Mouse (Mus musculus): ENCODE results near the gene Asz1. TPM values are rescaled to one million over a fixed set of nuclear protein-coding genes. Genes with fewer than 3 reads are reported as not detected.

Gene Asz1
- total RNA-seq (2023) = not detected

GRCm38 (mm10) chr6:18108934-18109333 is at the start of gene Asz1:
Gene Asz1 (minus strand): TSS chr6:18109061.

DNA sequence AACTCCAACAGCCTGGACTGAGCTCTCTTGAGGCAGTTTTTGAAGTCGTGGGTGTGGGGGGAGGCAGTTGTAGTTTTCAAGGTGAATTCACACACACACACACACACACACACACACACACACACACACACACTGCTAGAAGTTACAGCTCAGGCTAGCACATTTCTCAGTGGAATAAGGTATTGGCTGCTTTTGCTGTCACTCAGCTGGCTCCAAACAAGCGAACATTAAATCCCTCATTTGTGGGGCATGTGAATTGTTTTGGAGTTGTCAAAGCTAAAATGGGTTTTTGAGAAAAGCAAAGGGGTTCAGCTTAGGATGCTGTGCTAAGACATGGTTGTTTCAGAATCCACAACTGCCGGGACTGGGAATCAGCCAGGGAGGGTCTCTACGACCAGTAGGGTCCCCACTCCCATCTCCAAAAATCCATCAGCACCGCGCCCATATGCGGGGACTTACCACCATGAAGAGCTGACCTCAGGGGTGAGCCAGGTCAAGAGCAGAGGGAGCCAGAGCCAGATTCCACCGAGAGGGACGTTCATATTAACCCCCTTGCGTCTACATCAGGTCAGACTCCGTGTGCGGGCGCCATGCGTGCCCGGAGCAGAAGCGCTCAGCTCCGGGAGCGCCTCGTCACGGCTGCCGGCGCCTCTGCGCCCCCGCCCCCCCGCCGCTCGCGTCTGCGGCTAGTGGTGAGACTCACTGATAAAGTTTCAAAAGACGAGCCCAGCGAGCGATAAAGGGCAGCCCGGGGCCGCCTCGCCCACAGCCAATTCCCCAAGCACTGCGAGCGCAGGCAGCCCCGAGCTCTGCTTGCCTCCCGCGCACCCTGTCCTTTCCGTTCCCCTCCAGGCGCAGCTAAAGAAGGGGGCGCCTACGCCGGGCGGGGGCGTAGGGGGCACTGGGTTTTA is 78.9 kb downstream of the Asz1 start, which contains the start of gene Wnt2:
Gene Wnt2 (minus strand): TSS at position 840 of the 911 bp plus-strand sequence.

Other genes with a start within 250 kb of the Asz1 start
- gene Wnt2, start 78.5 kb downstream of the Asz1 start, total RNA-seq (2023) = not detected
- not detected for gene Cftr, start 61.6 kb upstream of the Asz1 start, total RNA-seq (2023)